Mouse (Mus musculus) CD8-positive naive resting alpha-beta T cell, adult 2 months (primary cell): ENCODE measurements around the gene Trp53bp1.

Experiments
- DNase-seq, 2 experiments: peaks; one replicate each; pipeline ENCODE4 v3.0.0; 2022; ENCODE audit warnings: low read depth in 2 of 2, low spot score in 2 of 2

Trp53bp1 gene

GRCm38 (mm10) chr2:121271236-121271927 lies at the start of gene Trp53bp1:
TSS of gene Trp53bp1 (minus strand) at chr2:121271407.
- peak; percentile 83 to 91 for DNase-seq

- no peak for DNase-seq
Measured at GRCm38 (mm10) chr2:121316278-121316677, 45.1 kb upstream of the Trp53bp1 start.

GRCm38 (mm10) chr2:121308997-121309416 lies 37.8 kb upstream of the Trp53bp1 start:
- no peak for DNase-seq

- DNase-seq = no peak
Measured at GRCm38 (mm10) chr2:121300036-121300435, 28.8 kb upstream of the Trp53bp1 start.

- no peak for DNase-seq
Measured at GRCm38 (mm10) chr2:121299471-121299870, 28.3 kb upstream of the Trp53bp1 start.

GRCm38 (mm10) chr2:121298131-121298530 lies 26.9 kb upstream of the Trp53bp1 start:
- no peak for DNase-seq

- DNase-seq = no peak
Measured at GRCm38 (mm10) chr2:121297701-121298100, 26.5 kb upstream of the Trp53bp1 start.

- no peak for DNase-seq
Measured at GRCm38 (mm10) chr2:121296754-121297231, 25.6 kb upstream of the Trp53bp1 start.

- DNase-seq = no peak
Measured at GRCm38 (mm10) chr2:121295608-121296571, 24.7 kb upstream of the Trp53bp1 start.

- no peak for DNase-seq
Measured at GRCm38 (mm10) chr2:121294753-121295607, 23.8 kb upstream of the Trp53bp1 start.

- DNase-seq = no peak
Measured at GRCm38 (mm10) chr2:121294182-121294581, 23.0 kb upstream of the Trp53bp1 start.

- no peak for DNase-seq
Measured at GRCm38 (mm10) chr2:121292316-121293013, 21.3 kb upstream of the Trp53bp1 start.

GRCm38 (mm10) chr2:121289730-121290540 lies 18.7 kb upstream of the Trp53bp1 start:
- no peak for DNase-seq

- peak; percentile 81 to 82 for DNase-seq
Measured at GRCm38 (mm10) chr2:121288901-121289729, 17.9 kb upstream of the Trp53bp1 start, which contains the start of gene Map1a. TSS of gene Map1a (plus strand) at chr2:121289600.

- DNase-seq = no peak
Measured at GRCm38 (mm10) chr2:121287850-121288249, 16.6 kb upstream of the Trp53bp1 start.

- DNase-seq = no peak
Measured at GRCm38 (mm10) chr2:121271928-121272516, 815 bp upstream of the Trp53bp1 start.

- no peak for DNase-seq
Measured at GRCm38 (mm10) chr2:121270521-121271235, 529 bp downstream of the Trp53bp1 start.
